Comparison of ENCODE assay signal across 9 mouse cellular contexts in the genomic region with DNA sequence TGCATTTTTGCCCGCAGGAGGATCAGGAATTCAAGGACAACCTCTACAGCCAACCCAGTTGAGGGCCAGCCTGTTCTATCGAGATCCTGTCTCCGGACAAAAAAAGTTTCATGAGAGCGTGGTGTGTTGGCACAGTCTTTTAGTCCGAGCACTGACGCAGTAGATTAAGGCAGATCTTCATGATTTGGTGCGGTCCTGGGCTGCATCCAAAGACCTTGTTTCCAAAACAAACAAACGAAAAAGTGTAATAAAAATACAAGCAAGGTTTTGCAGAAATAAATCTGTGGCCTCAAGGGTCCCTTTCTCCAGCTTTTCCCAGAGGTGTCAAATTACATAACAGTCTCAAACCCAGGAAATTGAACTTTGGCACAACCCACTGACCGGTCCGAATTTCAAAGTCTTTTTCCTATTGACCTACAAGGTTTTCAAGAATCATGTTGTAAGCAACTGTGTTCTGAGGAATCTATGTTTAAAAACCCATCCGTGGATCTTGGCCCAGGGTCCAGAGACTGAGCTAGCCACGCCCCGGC. TPM values are rescaled to one million over a fixed set of nuclear protein-coding genes. Genes with fewer than 3 reads are reported as not detected.
DNase-seq lines count a peak whose midpoint lies in the region; ATAC-seq and TF ChIP-seq lines count a peak whose summit lies in the region.
"Had no signal": no experiment of that assay in that cellular context is flagged by ENCODE, and none has a peak within 500 bp of the region (broad histone marks: within the 10 kb centered on the region; RNA-seq: fewer than 3 reads in every experiment).

No protein-coding gene starts in this region.

- WGBS in kidney, embryonic 14.5 days: 4% methylated on average over 13 of the region's 13 CpGs
- 5% methylated on average over 13 of the region's 13 CpGs for WGBS in hindbrain, embryonic 16.5 days

- H3K27ac ChIP-seq in kidney, embryonic 14.5 days (ENCODE audit: low read depth, low read length): peak overlapping the region; percentile 92
- peak overlapping the region; percentile 84 for H3K27ac ChIP-seq in cortical plate, adult 2 months (ENCODE audit: insufficient read depth, low read length)
- peak overlapping the region; percentile 90 for H3K27ac ChIP-seq in hindbrain, embryonic 16.5 days (ENCODE audit: low read depth, low read length)

- peak overlapping the region; percentile 83 for H3K4me2 ChIP-seq in kidney, embryonic 14.5 days (replicated peaks; ENCODE audit: low read depth, low read length)
- peak overlapping the region; percentile 60 for H3K4me2 ChIP-seq in hindbrain, embryonic 16.5 days (ENCODE audit: low read length)

- H3K4me3 ChIP-seq in kidney, embryonic 14.5 days (ENCODE audit: low read length): peak overlapping the region; percentile 100
- peak overlapping the region; percentile 70 for H3K4me3 ChIP-seq in cortical plate, adult 2 months (ENCODE audit: insufficient read depth, low read length)
- peak overlapping the region; percentile 55 for H3K4me3 ChIP-seq in hindbrain, embryonic 16.5 days (ENCODE audit: low read length)

- H3K9ac ChIP-seq in kidney, embryonic 14.5 days (ENCODE audit: low read depth, low read length): 0 out of 2 replicates have a peak overlapping the region, but pooled peaks have one; percentile 14
- peak overlapping the region; percentile 51 for H3K9ac ChIP-seq in hindbrain, embryonic 16.5 days (ENCODE audit: low read depth, low read length)

- peaks cover 39% of the 10 kb centered on the region for H3K36me3 ChIP-seq in kidney, embryonic 14.5 days (ENCODE audit: control insufficient read depth, insufficient read depth, low read length)
- H3K36me3 ChIP-seq in hindbrain, embryonic 16.5 days (ENCODE audit: control insufficient read depth, insufficient read depth, low read length): peaks cover 34% of the 10 kb centered on the region

- no peak for TF ChIP-seq CTCF in cortical plate, adult 2 months (IDR thresholded peaks at IDR 0.05; ENCODE audit: extremely low read depth, insufficient read depth, low read length)

- TF ChIP-seq POLR2A in cortical plate, adult 2 months (IDR thresholded peaks at IDR 0.05; ENCODE audit: extremely low read depth, insufficient read depth, low read length): no peak

- ATAC-seq in kidney, embryonic 14.5 days (ENCODE audit: low FRiP score, low TSS enrichment): peak; percentile 12; the same call in 1 of the 2 replicates
- no peak for ATAC-seq in hindbrain, embryonic 16.5 days
- ATAC-seq in megakaryocyte-erythroid progenitor cell, adult 5-6 weeks (replicated peaks; ENCODE audit: low FRiP score, low TSS enrichment, poor library complexity, severe bottlenecking): no peak

- peaks cover 38% of the 10 kb centered on the region for H3K4me1 ChIP-seq in kidney, embryonic 14.5 days (ENCODE audit: control insufficient read depth, insufficient read depth, low read length)
- peaks cover 6% of the 10 kb centered on the region for H3K4me1 ChIP-seq in cortical plate, adult 2 months (ENCODE audit: control insufficient read depth, insufficient read depth, low read length)
- H3K4me1 ChIP-seq in hindbrain, embryonic 16.5 days (ENCODE audit: control insufficient read depth, insufficient read depth, low read depth, low read length): peaks cover 45% of the 10 kb centered on the region

- no peaks in the 10 kb centered on the region for H3K9me3 ChIP-seq in kidney, embryonic 14.5 days (ENCODE audit: control insufficient read depth, low read length)
- no peaks in the 10 kb centered on the region for H3K9me3 ChIP-seq in hindbrain, embryonic 16.5 days (ENCODE audit: control insufficient read depth, low read length)

- no peaks in the 10 kb centered on the region for H3K27me3 ChIP-seq in kidney, embryonic 14.5 days (ENCODE audit: control insufficient read depth, insufficient read depth, low read length)
- no peaks in the 10 kb centered on the region for H3K27me3 ChIP-seq in hindbrain, embryonic 16.5 days (replicated peaks; ENCODE audit: control insufficient read depth, insufficient read depth, low read length)

- DNase-seq in kidney, postnatal 14 days: no peak
- peak; percentile 48 for DNase-seq in lung, postnatal 14 days
- no peak for DNase-seq in left cerebral cortex, adult 8-10 months (ENCODE audit: low spot score in 2 of 2)
- DNase-seq in layer of hippocampus, adult 9-11 months: no peak

RNA-seq across cellular contexts. Expression of gene Eef2, which starts 0.4 kb away (rescaled TPM):
- polyA plus RNA-seq in kidney, embryonic 14.5 days (2014; fragmentation: Nextera tagmentation; extraction: Ambion mirVana): 465 and 473 TPM in 2 replicates
- 1,040 and 1,088 TPM in 2 replicates for polyA plus RNA-seq in cortical plate, adult 2 months (2012; rRNA removed)
- polyA plus RNA-seq in hindbrain, embryonic 16.5 days (2015; fragmentation: Nextera tagmentation; extraction: Ambion mirVana): 525 and 551 TPM in 2 replicates
- 1,282 and 1,455 TPM in 2 replicates for total RNA-seq in megakaryocyte-erythroid progenitor cell, adult 5-6 weeks (2014; fragmentation: Nextera tagmentation)
- total RNA-seq in megakaryocyte-erythroid progenitor cell, adult 5-6 weeks (2017): 1,743 and 1,799 TPM in 2 replicates
- 100 to 1,000 TPM; 928 to 998 (median 954) TPM for total RNA-seq in left cerebral cortex, adult 8-10 months (2022)

RNA-seq across cellular contexts. Expression of gene Dapk3, which starts 6.8 kb away (rescaled TPM):
- 45.7 and 58.0 TPM in 2 replicates for polyA plus RNA-seq in kidney, embryonic 14.5 days (2014; fragmentation: Nextera tagmentation; extraction: Ambion mirVana)
- 71.2 and 77.1 TPM in 2 replicates for polyA plus RNA-seq in cortical plate, adult 2 months (2012; rRNA removed)
- polyA plus RNA-seq in hindbrain, embryonic 16.5 days (2015; fragmentation: Nextera tagmentation; extraction: Ambion mirVana): 49.0 and 58.7 TPM in 2 replicates
- total RNA-seq in megakaryocyte-erythroid progenitor cell, adult 5-6 weeks (2014; fragmentation: Nextera tagmentation): 27.7 and 51.7 TPM in 2 replicates
- total RNA-seq in megakaryocyte-erythroid progenitor cell, adult 5-6 weeks (2017): 16.2 and 30.9 TPM in 2 replicates
- total RNA-seq in left cerebral cortex, adult 8-10 months (2022): 10 to 100 TPM; 65.1 to 70.9 (median 68.9) TPM

RNA-seq across cellular contexts. Expression of gene 4930442H23Rik, which starts 7.6 kb away (rescaled TPM):
- polyA plus RNA-seq in kidney, embryonic 14.5 days (2014; fragmentation: Nextera tagmentation; extraction: Ambion mirVana): not detected in 2 replicates
- not detected in 2 replicates for polyA plus RNA-seq in cortical plate, adult 2 months (2012; rRNA removed)
- not detected in 2 replicates for polyA plus RNA-seq in hindbrain, embryonic 16.5 days (2015; fragmentation: Nextera tagmentation; extraction: Ambion mirVana)
- total RNA-seq in megakaryocyte-erythroid progenitor cell, adult 5-6 weeks (2014; fragmentation: Nextera tagmentation): not detected in 2 replicates
- not detected in 2 replicates for total RNA-seq in megakaryocyte-erythroid progenitor cell, adult 5-6 weeks (2017)
- not detected for total RNA-seq in left cerebral cortex, adult 8-10 months (2022)
- total RNA-seq: adrenal gland, postnatal 36 days had no signal

RNA-seq across cellular contexts. Expression of gene Pias4, which starts 8.3 kb away (rescaled TPM):
- 45.3 and 48.4 TPM in 2 replicates for polyA plus RNA-seq in kidney, embryonic 14.5 days (2014; fragmentation: Nextera tagmentation; extraction: Ambion mirVana)
- polyA plus RNA-seq in cortical plate, adult 2 months (2012; rRNA removed): 21.3 and 22.5 TPM in 2 replicates
- 47.1 and 56.9 TPM in 2 replicates for polyA plus RNA-seq in hindbrain, embryonic 16.5 days (2015; fragmentation: Nextera tagmentation; extraction: Ambion mirVana)
- 14.8 and 15.2 TPM in 2 replicates for total RNA-seq in megakaryocyte-erythroid progenitor cell, adult 5-6 weeks (2014; fragmentation: Nextera tagmentation)
- total RNA-seq in megakaryocyte-erythroid progenitor cell, adult 5-6 weeks (2017): 5.4 and 20.8 TPM in 2 replicates
- total RNA-seq in left cerebral cortex, adult 8-10 months (2022): 10 to 100 TPM; 22.0 to 30.4 (median 27.9) TPM

RNA-seq across cellular contexts. Expression of gene Nmrk2, which starts 25.9 kb away (rescaled TPM):
- polyA plus RNA-seq in kidney, embryonic 14.5 days (2014; fragmentation: Nextera tagmentation; extraction: Ambion mirVana): not detected in 2 replicates
- 0.13 and 0.19 TPM in 2 replicates for polyA plus RNA-seq in cortical plate, adult 2 months (2012; rRNA removed)
- 0.09 and 0.24 TPM in 2 replicates for polyA plus RNA-seq in hindbrain, embryonic 16.5 days (2015; fragmentation: Nextera tagmentation; extraction: Ambion mirVana)
- not detected in 2 replicates for total RNA-seq in megakaryocyte-erythroid progenitor cell, adult 5-6 weeks (2014; fragmentation: Nextera tagmentation)
- not detected in 2 replicates for total RNA-seq in megakaryocyte-erythroid progenitor cell, adult 5-6 weeks (2017)
- under 1 TPM in 1 of 4 experiments, not detected in 3; 0.18 TPM for total RNA-seq in left cerebral cortex, adult 8-10 months (2022)
- total RNA-seq: adrenal gland, postnatal 36 days had no signal
